Mouse (Mus musculus): ENCODE data around the gene Gm5108.

GRCm38 (mm10) chr5:68004419-68004818 is 63.0 kb downstream of the Gm5108 start:
- no peak for TF ChIP-seq CTCF (conservative IDR thresholded peaks at IDR 0.05; ENCODE audit: low read length)
- no peak for TF ChIP-seq NANOG (IDR thresholded peaks at IDR 0.05; ENCODE audit: borderline replicate concordance, low read length)

Measured in E14TG2a.4 (cell line).